Mouse (Mus musculus): Measurements from ENCODE around the gene Pacrg. TPM values are rescaled to one million over a fixed set of nuclear protein-coding genes. Genes with fewer than 3 reads are reported as not detected.

Gene Pacrg
- polyA plus RNA-seq, 1 experiment from 2014 or later: 2.1 TPM

DNA sequence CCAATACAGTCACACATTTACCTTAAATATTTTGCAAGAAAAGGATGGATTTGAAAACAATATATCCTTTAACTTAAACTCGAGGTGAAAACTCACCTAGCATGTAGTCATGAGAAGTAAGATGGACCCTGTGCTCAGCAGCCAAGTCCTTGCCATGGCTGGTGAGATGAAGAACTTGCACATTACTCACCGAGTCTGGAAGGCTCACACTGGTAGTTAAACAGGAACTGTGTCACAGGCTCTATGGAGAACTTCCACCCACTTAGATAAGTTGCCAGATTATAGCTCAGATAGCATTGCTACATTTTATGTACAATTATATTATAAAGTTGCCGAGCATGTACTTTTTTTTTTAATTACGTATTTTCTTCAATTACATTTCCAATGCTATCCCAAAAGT is 267.7 kb downstream of the Pacrg start:
- H3K9ac ChIP-seq: no peak overlapping the region
- no peak for ATAC-seq (ENCODE audit: insufficient number of reproducible peaks, insufficient read depth, low FRiP score, low TSS enrichment, low read depth)
- peaks cover 11% of the 10 kb centered on the region; the same call in 1 of the 2 replicates for H3K4me1 ChIP-seq
- H3K36me3 ChIP-seq: no peaks in the 10 kb centered on the region
- H3K9me3 ChIP-seq: no peaks in the 10 kb centered on the region
- no peak overlapping the region for H3K4me3 ChIP-seq
- no peak overlapping the region for H3K4me2 ChIP-seq
- H3K27ac ChIP-seq: no peak overlapping the region
- H3K27me3 ChIP-seq: no peaks in the 10 kb centered on the region
- 85% methylated on average over 4 of the region's 4 CpGs for WGBS

DNA sequence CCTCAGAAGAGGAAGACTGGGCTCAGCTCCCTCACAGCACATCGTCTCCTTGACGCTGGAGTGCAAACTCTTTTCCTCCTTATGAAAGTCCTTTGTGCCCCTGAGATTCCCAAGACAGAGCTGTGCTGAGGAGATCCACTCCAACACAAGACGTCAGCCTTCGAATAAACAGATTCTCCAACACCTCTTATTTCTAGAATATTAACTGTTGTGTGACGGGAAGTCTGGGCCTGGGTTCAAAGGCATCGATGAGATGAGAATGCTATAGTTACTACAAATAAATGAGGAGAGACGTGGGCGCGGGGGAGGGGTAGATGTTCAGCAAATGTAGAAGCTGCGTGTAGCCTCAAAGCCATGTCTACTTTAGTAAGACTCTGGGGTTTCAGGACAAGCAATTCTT is 270.8 kb downstream of the Pacrg start:
- Histone ChIP-seq H3K9me3 (no peaks in the 10 kb centered on the region), H3K4me1 (peaks cover 5% of the 10 kb centered on the region; the same call in 1 of the 2 replicates), H3K4me2 (no peak overlapping the region), H3K9ac (no peak overlapping the region), H3K4me3 (no peak overlapping the region), H3K36me3 (no peaks in the 10 kb centered on the region), H3K27me3 (no peaks in the 10 kb centered on the region), H3K27ac (no peak overlapping the region)
- 88% methylated on average over 10 of the region's 10 CpGs for WGBS
- ATAC-seq (ENCODE audit: insufficient number of reproducible peaks, insufficient read depth, low FRiP score, low TSS enrichment, low read depth): no peak

GRCm38 (mm10) chr17:10567411-10567810 is 272.7 kb downstream of the Pacrg start:
- H3K4me3 ChIP-seq: no peak overlapping the region

DNA sequence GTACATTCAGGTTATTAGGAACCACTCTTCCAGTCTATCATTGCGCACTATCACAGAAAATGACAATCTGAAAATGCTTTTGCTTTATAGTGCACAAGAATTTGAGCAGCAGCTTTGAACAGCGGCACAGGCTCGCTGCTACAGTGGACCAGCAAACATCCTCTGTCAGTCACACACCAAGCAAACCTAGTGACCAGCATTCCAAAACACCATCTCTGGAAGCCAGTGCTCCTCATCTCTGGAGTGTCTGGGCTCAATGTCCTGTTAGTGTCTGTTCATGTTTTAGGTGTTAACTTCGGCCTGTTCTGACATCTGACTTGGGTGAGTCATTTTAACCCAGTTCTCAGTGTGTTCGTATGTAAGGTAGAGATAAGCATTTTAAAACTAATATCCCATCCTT is 275.9 kb downstream of the Pacrg start:
- Histone ChIP-seq H3K36me3 (no peaks in the 10 kb centered on the region), H3K27ac (no peak overlapping the region), H3K9ac (no peak overlapping the region), H3K9me3 (no peaks in the 10 kb centered on the region), H3K4me1 (0 out of 2 replicates have a peak, but pooled peaks cover 3% of the 10 kb centered on the region), H3K4me2 (no peak overlapping the region), H3K4me3 (no peak overlapping the region), H3K27me3 (no peaks in the 10 kb centered on the region)
- 91% methylated on average over 5 of the region's 5 CpGs for WGBS
- ATAC-seq (ENCODE audit: insufficient number of reproducible peaks, insufficient read depth, low FRiP score, low TSS enrichment, low read depth): no peak

More at GRCm38 (mm10) chr17:10567411-10567810, 272.7 kb downstream of the Pacrg start:
- Histone ChIP-seq H3K4me2 (no peak overlapping the region), H3K4me1 (0 out of 2 replicates have a peak, but pooled peaks cover 3% of the 10 kb centered on the region), H3K36me3 (no peaks in the 10 kb centered on the region), H3K9ac (no peak overlapping the region), H3K27me3 (no peaks in the 10 kb centered on the region), H3K27ac (no peak overlapping the region), H3K9me3 (no peaks in the 10 kb centered on the region)
- ATAC-seq (ENCODE audit: insufficient number of reproducible peaks, insufficient read depth, low FRiP score, low TSS enrichment, low read depth): no peak
- 81% methylated on average over 3 of the region's 3 CpGs for whole genome bisulfite sequencing

DNA sequence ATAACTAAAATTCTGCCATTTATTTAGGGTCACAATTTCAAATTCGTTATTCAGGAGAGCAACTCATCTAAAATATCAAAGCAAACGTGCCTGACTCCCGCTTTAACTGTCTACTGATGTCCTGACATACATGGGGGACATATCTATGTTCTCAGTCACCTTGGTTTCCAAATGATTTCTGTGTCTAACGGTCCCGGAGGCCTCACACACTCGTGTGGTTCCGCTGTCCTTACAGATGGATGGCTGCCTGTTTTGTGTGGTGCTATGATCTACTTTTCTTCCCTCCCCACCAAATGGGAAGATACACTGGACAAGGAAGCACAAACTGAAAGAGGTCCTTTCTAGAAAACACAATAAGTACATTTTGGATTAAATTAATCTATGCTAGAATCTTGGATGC is 277.2 kb downstream of the Pacrg start:
- Histone ChIP-seq H3K4me1 (0 out of 2 replicates have a peak, but pooled peaks cover 1% of the 10 kb centered on the region), H3K36me3 (no peaks in the 10 kb centered on the region), H3K9me3 (no peaks in the 10 kb centered on the region), H3K4me3 (no peak overlapping the region), H3K27me3 (no peaks in the 10 kb centered on the region), H3K9ac (no peak overlapping the region), H3K4me2 (no peak overlapping the region), H3K27ac (no peak overlapping the region)
- 88% methylated on average over 7 of the region's 7 CpGs for WGBS
- ATAC-seq (ENCODE audit: insufficient number of reproducible peaks, insufficient read depth, low FRiP score, low TSS enrichment, low read depth): no peak

DNA sequence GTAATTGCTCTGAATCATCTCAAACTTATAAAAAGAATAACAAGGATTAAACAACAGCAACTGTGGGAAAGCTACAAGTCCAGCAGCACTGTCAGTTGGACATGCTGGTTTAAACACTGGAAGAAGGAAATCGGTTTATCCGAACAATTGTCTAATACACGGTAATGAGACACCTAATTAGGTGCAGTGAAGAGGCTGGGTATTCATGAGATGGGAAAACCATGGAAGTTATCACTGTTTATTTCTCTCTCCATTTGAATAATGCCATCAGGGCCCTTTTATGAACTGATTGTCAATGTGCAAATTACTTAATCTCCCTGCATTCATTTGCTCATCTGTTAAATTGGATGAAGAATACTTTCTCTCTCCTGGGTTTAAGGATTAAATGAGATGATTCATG is 280.1 kb downstream of the Pacrg start:
- Histone ChIP-seq H3K4me2 (no peak overlapping the region), H3K4me1 (no peaks in the 10 kb centered on the region), H3K4me3 (no peak overlapping the region), H3K27me3 (no peaks in the 10 kb centered on the region), H3K9me3 (no peaks in the 10 kb centered on the region), H3K9ac (no peak overlapping the region), H3K36me3 (no peaks in the 10 kb centered on the region), H3K27ac (no peak overlapping the region)
- 78% methylated on average over 3 of the region's 3 CpGs for WGBS
- no peak for ATAC-seq (ENCODE audit: insufficient number of reproducible peaks, insufficient read depth, low FRiP score, low TSS enrichment, low read depth)

- H3K27ac ChIP-seq: no peak overlapping the region
- H3K9me3 ChIP-seq: no peaks in the 10 kb centered on the region
- no peak overlapping the region for H3K4me2 ChIP-seq
- no peak overlapping the region for H3K9ac ChIP-seq
- no peaks in the 10 kb centered on the region for H3K4me1 ChIP-seq
- 54% methylated on average over 8 of the region's 8 CpGs for WGBS
- no peaks in the 10 kb centered on the region for H3K36me3 ChIP-seq
- ATAC-seq (ENCODE audit: insufficient number of reproducible peaks, insufficient read depth, low FRiP score, low TSS enrichment, low read depth): no peak
- H3K4me3 ChIP-seq: no peak overlapping the region
- no peaks in the 10 kb centered on the region for H3K27me3 ChIP-seq
Measured at GRCm38 (mm10) chr17:10558671-10559070, 281.4 kb downstream of the Pacrg start.

- H3K4me1 ChIP-seq: no peaks in the 10 kb centered on the region
- WGBS: 91% methylated on average over 16 of the region's 16 CpGs
- no peaks in the 10 kb centered on the region for H3K36me3 ChIP-seq
- 0 out of 2 replicates have a peak, but pooled peaks cover 2% of the 10 kb centered on the region for H3K27me3 ChIP-seq
- no peak overlapping the region for H3K4me2 ChIP-seq
- H3K9ac ChIP-seq: no peak overlapping the region
- ATAC-seq (ENCODE audit: insufficient number of reproducible peaks, insufficient read depth, low FRiP score, low TSS enrichment, low read depth): no peak
- H3K4me3 ChIP-seq: no peak overlapping the region
- H3K27ac ChIP-seq: no peak overlapping the region
- no peaks in the 10 kb centered on the region for H3K9me3 ChIP-seq
Measured at GRCm38 (mm10) chr17:10552295-10553056, 287.6 kb downstream of the Pacrg start.

- Histone ChIP-seq H3K9ac (no peak overlapping the region), H3K27ac (no peak overlapping the region), H3K36me3 (no peaks in the 10 kb centered on the region), H3K9me3 (no peaks in the 10 kb centered on the region), H3K4me1 (no peaks in the 10 kb centered on the region), H3K27me3 (0 out of 2 replicates have a peak, but pooled peaks cover 2% of the 10 kb centered on the region), H3K4me2 (no peak overlapping the region), H3K4me3 (no peak overlapping the region)
- ATAC-seq (ENCODE audit: insufficient number of reproducible peaks, insufficient read depth, low FRiP score, low TSS enrichment, low read depth): no peak
- WGBS: 76% methylated on average over 15 of the region's 15 CpGs
Measured at GRCm38 (mm10) chr17:10550781-10551520, 289.2 kb downstream of the Pacrg start.

GRCm38 (mm10) chr17:10549825-10550224 is 290.3 kb downstream of the Pacrg start:
- Histone ChIP-seq H3K9me3 (no peaks in the 10 kb centered on the region), H3K4me1 (no peaks in the 10 kb centered on the region), H3K27me3 (0 out of 2 replicates have a peak, but pooled peaks cover 2% of the 10 kb centered on the region), H3K36me3 (no peaks in the 10 kb centered on the region), H3K27ac (no peak overlapping the region), H3K4me3 (no peak overlapping the region), H3K9ac (no peak overlapping the region), H3K4me2 (no peak overlapping the region)
- 89% methylated on average over 3 of the region's 3 CpGs for WGBS
- no peak for ATAC-seq (ENCODE audit: insufficient number of reproducible peaks, insufficient read depth, low FRiP score, low TSS enrichment, low read depth)

- Histone ChIP-seq H3K4me3 (no peak overlapping the region), H3K27me3 (0 out of 2 replicates have a peak, but pooled peaks cover 2% of the 10 kb centered on the region), H3K4me1 (no peaks in the 10 kb centered on the region), H3K9me3 (no peaks in the 10 kb centered on the region), H3K36me3 (no peaks in the 10 kb centered on the region), H3K27ac (no peak overlapping the region), H3K4me2 (no peak overlapping the region), H3K9ac (no peak overlapping the region)
- WGBS: 90% methylated on average over 4 of the region's 4 CpGs
- no peak for ATAC-seq (ENCODE audit: insufficient number of reproducible peaks, insufficient read depth, low FRiP score, low TSS enrichment, low read depth)
Measured at GRCm38 (mm10) chr17:10548969-10549368, 291.1 kb downstream of the Pacrg start.

DNA sequence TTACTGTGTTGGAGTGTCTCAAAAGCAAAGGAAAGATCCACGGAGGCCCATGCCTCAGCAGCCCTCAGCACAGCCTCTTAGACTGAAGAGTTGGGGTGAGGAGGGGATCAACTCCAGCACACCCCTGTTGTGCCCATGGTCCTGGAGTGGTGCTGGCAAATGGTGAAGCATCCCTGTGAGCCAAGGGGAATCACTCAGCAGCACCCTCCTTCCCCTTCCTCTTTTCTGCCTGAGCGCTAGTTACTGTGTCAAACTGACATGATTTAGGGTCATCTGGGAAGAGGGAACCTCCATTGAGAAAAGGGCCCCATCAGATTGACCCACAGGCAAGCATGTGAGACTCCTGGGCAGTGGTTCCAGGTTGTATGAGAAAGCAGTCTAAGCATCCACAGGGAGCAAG is 299.3 kb downstream of the Pacrg start:
- no peak overlapping the region for H3K9ac ChIP-seq
- H3K27ac ChIP-seq: no peak overlapping the region
- H3K9me3 ChIP-seq: no peaks in the 10 kb centered on the region
- no peak overlapping the region for H3K4me3 ChIP-seq
- no peaks in the 10 kb centered on the region for H3K36me3 ChIP-seq
- H3K4me2 ChIP-seq: no peak overlapping the region
- 85% methylated on average over 2 of the region's 2 CpGs for WGBS
- H3K4me1 ChIP-seq: no peaks in the 10 kb centered on the region
- ATAC-seq (ENCODE audit: insufficient number of reproducible peaks, insufficient read depth, low FRiP score, low TSS enrichment, low read depth): no peak
- no peaks in the 10 kb centered on the region for H3K27me3 ChIP-seq

Measured in embryonic facial prominence, embryonic 13.5 days (tissue).